Mouse (Mus musculus) central nervous system, embryonic 11.5 days (tissue): Measurements from ENCODE around the gene Pxdn. TPM values are rescaled to one million over a fixed set of nuclear protein-coding genes. Genes with fewer than 3 reads are reported as not detected.

ENCODE experiments used
- polyA plus RNA-seq: library from polyadenylated mRNA; depleted of rRNA; stranded (reverse); fragments of >200 nt; gene quantifications from 2 replicates; pipeline ENCODE4 v1.2.3, GENCODE M21; 2012; rRNA removed

Gene Pxdn
- 97.4 and 155 TPM in 2 replicates for polyA plus RNA-seq

GRCm38 (mm10) chr12:29937308-29937707, at the start of gene Pxdn:
Pxdn (plus strand) TSS chr12:29937608.

Other genes with a start within 250 kb of the Pxdn start
- gene Tpo, start 195.0 kb downstream of the Pxdn start, polyA plus RNA-seq, result 0.01 and 0.02 TPM in 2 replicates